Mouse (Mus musculus) adrenal gland (tissue): ENCODE measurements around the gene Tusc2.

Source experiments
- intact Hi-C: fragments of 180-260 bp; cut with DNase I; formaldehyde crosslinking; loops from one replicate; pipeline ENCODE4 v1.15.1; 2025

Gene Tusc2

GRCm38 (mm10) chr9:107586974-107587832 lies 24.1 kb downstream of the Tusc2 start, which contains the start of gene Ifrd2:
TSS of gene Ifrd2 (plus strand) at chr9:107587642.
- intact Hi-C loops, result no loop called here

GRCm38 (mm10) chr9:107587833-107588639 lies 25.0 kb downstream of the Tusc2 start:
- intact Hi-C loops, result no loop called here

GRCm38 (mm10) chr9:107590058-107590772 lies 27.2 kb downstream of the Tusc2 start:
- intact Hi-C loops, result no loop called here

- intact Hi-C loops, result no loop called here
Measured at GRCm38 (mm10) chr9:107590773-107591060, 27.7 kb downstream of the Tusc2 start.

GRCm38 (mm10) chr9:107593101-107593976 lies 30.3 kb downstream of the Tusc2 start:
- intact Hi-C loops, result no loop called here

- intact Hi-C loops, result no loop called here
Measured at GRCm38 (mm10) chr9:107594281-107595062, 31.4 kb downstream of the Tusc2 start.

- intact Hi-C loops, result no loop called here
Measured at GRCm38 (mm10) chr9:107596619-107597569, 33.8 kb downstream of the Tusc2 start.

GRCm38 (mm10) chr9:107598385-107598784 lies 35.3 kb downstream of the Tusc2 start:
- intact Hi-C loops, result no loop called here

- intact Hi-C loops, result no loop called here
Measured at GRCm38 (mm10) chr9:107599433-107599832, 36.4 kb downstream of the Tusc2 start.

- intact Hi-C loops, result no loop called here
Measured at GRCm38 (mm10) chr9:107599842-107600241, 36.8 kb downstream of the Tusc2 start.

- intact Hi-C loops, result no loop called here
Measured at GRCm38 (mm10) chr9:107600745-107601144, 37.7 kb downstream of the Tusc2 start.

- intact Hi-C loops, result no loop called here
Measured at GRCm38 (mm10) chr9:107601275-107601674, 38.2 kb downstream of the Tusc2 start.

GRCm38 (mm10) chr9:107602068-107602648 lies 39.1 kb downstream of the Tusc2 start:
- intact Hi-C loops, result loop anchor here (1.0 to 2.0 kb wide), 2 partner anchors 43 to 75 kb away; no protein-coding TSS in a partner anchor

GRCm38 (mm10) chr9:107603251-107603650 lies 40.2 kb downstream of the Tusc2 start:
- intact Hi-C loops, result loop anchor here (2.0 kb wide), 1 partner anchor 74 kb away; no protein-coding TSS in a partner anchor

- intact Hi-C loops, result no loop called here
Measured at GRCm38 (mm10) chr9:107605041-107605661, 42.1 kb downstream of the Tusc2 start.

- intact Hi-C loops, result no loop called here
Measured at GRCm38 (mm10) chr9:107606591-107606990, 43.5 kb downstream of the Tusc2 start.

- intact Hi-C loops, result no loop called here
Measured at GRCm38 (mm10) chr9:107607036-107607435, 44.0 kb downstream of the Tusc2 start.
